In the genomic region with DNA sequence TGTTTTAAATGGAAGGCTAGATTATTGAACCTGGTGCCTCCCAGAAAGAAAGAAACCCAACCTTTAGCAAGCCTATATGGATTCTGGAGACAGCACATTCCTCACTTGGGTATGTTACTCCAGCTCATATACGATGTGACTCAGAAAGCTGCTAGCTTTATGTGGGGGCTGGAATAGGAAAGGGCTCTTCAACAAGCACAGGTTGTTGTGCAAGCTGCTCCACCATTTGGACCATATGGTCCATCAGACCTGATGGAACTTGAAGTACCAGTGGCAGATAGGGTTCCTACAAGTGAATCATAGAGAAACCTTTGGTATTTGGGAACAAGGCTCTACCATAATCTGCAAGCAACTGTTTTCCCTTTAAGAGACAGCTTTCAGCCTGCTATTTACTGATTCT, we compare ENCODE assay signal across 28 mouse cellular contexts.
DNase-seq lines count a peak whose midpoint lies in the region; ATAC-seq lines count a peak whose summit lies in the region.
"Had no signal": no experiment of that assay in that cellular context is flagged by ENCODE, and none has a peak within 500 bp of the region (broad histone marks: within the 10 kb centered on the region; RNA-seq: fewer than 3 reads in every experiment).

No protein-coding gene starts in this region.

- H3K36me3 ChIP-seq in heart, embryonic 12.5 days = no peaks in the 10 kb centered on the region
- H3K36me3 ChIP-seq: embryonic facial prominence, embryonic 13.5 days; heart, embryonic 15.5 days; kidney, embryonic 15.5 days; neural tube, embryonic 15.5 days had no signal

- no peaks in the 10 kb centered on the region for H3K27me3 ChIP-seq in heart, embryonic 12.5 days (replicated peaks)
- H3K27me3 ChIP-seq: embryonic facial prominence, embryonic 13.5 days; heart, embryonic 15.5 days; kidney, embryonic 15.5 days; megakaryocyte, embryonic 14.5 days; neural tube, embryonic 15.5 days had no signal

- no peak overlapping the region for H3K27ac ChIP-seq in heart, embryonic 12.5 days (ENCODE audit: poor library complexity, severe bottlenecking)
- H3K27ac ChIP-seq: embryonic facial prominence, embryonic 13.5 days; heart, adult 2 months; heart, embryonic 15.5 days; hindbrain, postnatal 0 days; kidney, embryonic 15.5 days; neural tube, embryonic 15.5 days had no signal

- H3K9me3 ChIP-seq in heart, embryonic 12.5 days (replicated peaks) = no peaks in the 10 kb centered on the region
- H3K9me3 ChIP-seq: embryonic facial prominence, embryonic 13.5 days; heart, embryonic 15.5 days; kidney, embryonic 15.5 days; megakaryocyte, embryonic 14.5 days; neural tube, embryonic 15.5 days had no signal

- DNase-seq in layer of hippocampus, adult 11-12 months (ENCODE audit: low spot score) = peak; percentile 60
- no peak for DNase-seq in layer of hippocampus, postnatal 10 days (ENCODE audit: low spot score in 2 of 2)
- DNase-seq in brain, adult 2 months (ENCODE audit: low read depth, low spot score) = peak; percentile 93
- DNase-seq in cerebellum, adult 9-10 months = peak; percentile 55
- DNase-seq in layer of hippocampus, adult 9-11 months = peak; percentile 75
- no peak for DNase-seq in spleen, adult 12 weeks (ENCODE audit: low spot score)
- DNase-seq: adrenal gland, adult 2 months; B cell, adult 2 months; gastrocnemius, postnatal 25 days; heart, adult 2 months; heart, postnatal 4 days; lung, adult 18-20 months; lung, postnatal 14 days; midbrain, embryonic 14.5 days; spleen, adult 18-20 months; thymus, adult 18-20 months; thymus, postnatal 4 days had no signal

- no peak overlapping the region for H3K4me2 ChIP-seq in heart, embryonic 12.5 days
- H3K4me2 ChIP-seq: embryonic facial prominence, embryonic 13.5 days; heart, embryonic 15.5 days; kidney, embryonic 15.5 days; liver, embryonic 11.5 days; neural tube, embryonic 15.5 days had no signal

- WGBS in heart, embryonic 12.5 days = 86% methylated on average over 1 of the region's 1 CpGs

- no peaks in the 10 kb centered on the region for H3K4me1 ChIP-seq in heart, embryonic 12.5 days (replicated peaks)
- H3K4me1 ChIP-seq: embryonic facial prominence, embryonic 13.5 days; heart, embryonic 15.5 days; kidney, embryonic 15.5 days; megakaryocyte, embryonic 14.5 days; neural tube, embryonic 15.5 days had no signal

- H3K4me3 ChIP-seq in heart, embryonic 12.5 days = no peak overlapping the region
- H3K4me3 ChIP-seq: embryonic facial prominence, embryonic 13.5 days; heart, adult 2 months; heart, embryonic 15.5 days; kidney, embryonic 15.5 days; megakaryocyte, embryonic 14.5 days; myocyte; neural tube, embryonic 15.5 days had no signal

- no peak overlapping the region for H3K9ac ChIP-seq in heart, embryonic 12.5 days
- H3K9ac ChIP-seq: embryonic facial prominence, embryonic 13.5 days; heart, embryonic 15.5 days; kidney, embryonic 15.5 days; neural tube, embryonic 15.5 days had no signal

- ATAC-seq in heart, embryonic 12.5 days (ENCODE audit: insufficient number of reproducible peaks, low FRiP score) = no peak
- ATAC-seq: forebrain, embryonic 14.5 days; hindbrain, postnatal 0 days; intestine, postnatal 0 days had no signal

Comparison
In these comparisons a context has a peak if more than half of its experiments do, and no peak if none do; other contexts are left out.
1. DNase-seq: peak in layer of hippocampus, adult 11-12 months (single experiment), brain, adult 2 months (single experiment), cerebellum, adult 9-10 months (single experiment) and layer of hippocampus, adult 9-11 months (single experiment); none in layer of hippocampus, postnatal 10 days (0 of 2) and spleen, adult 12 weeks (single experiment).